Mouse (Mus musculus) limb, embryonic 12.5 days (tissue): ENCODE results near the gene Olfr294. TPM values are rescaled to one million over a fixed set of nuclear protein-coding genes. Genes with fewer than 3 reads are reported as not detected.

ENCODE experiments used
- ATAC-seq: fragments of 200-750 bp; cut with Nextera tagmentation; 2 replicates; pipeline ENCODE4 v1.8.0; 2017; ENCODE audit warnings: low read depth, moderate TSS enrichment; ENCODE audit not compliant: insufficient number of reproducible peaks, insufficient read depth, low FRiP score, low TSS enrichment
- H3K27ac ChIP-seq: fragments of 300-500 bp; sonication (generic); 2 replicates; pipeline ENCODE4 v1.5.1; 2016; ENCODE audit warnings: mild to moderate bottlenecking, moderate library complexity
- H3K27me3 ChIP-seq: fragments of 300-500 bp; sonication (generic); 2 replicates; pipeline ENCODE4 v1.6.1; 2016; ENCODE audit warnings: mild to moderate bottlenecking, moderate library complexity
- H3K36me3 ChIP-seq: fragments of 300-500 bp; sonication (generic); 2 replicates; pipeline ENCODE4 v1.6.1; 2016; ENCODE audit warnings: mild to moderate bottlenecking, moderate library complexity
- H3K4me1 ChIP-seq: fragments of 300-500 bp; sonication (generic); replicated peaks from 2 replicates; pipeline ENCODE4 v1.6.1; 2016
- H3K4me2 ChIP-seq: fragments of 300-500 bp; sonication (generic); 2 replicates; pipeline ENCODE4 v1.6.1; 2016; ENCODE audit warnings: mild to moderate bottlenecking, moderate library complexity
- H3K4me3 ChIP-seq: fragments of 300-500 bp; sonication (generic); replicated peaks from 2 replicates; pipeline ENCODE4 v1.5.1; 2016; ENCODE audit warnings: mild to moderate bottlenecking
- H3K9ac ChIP-seq: fragments of 300-500 bp; sonication (generic); replicated peaks from 2 replicates; pipeline ENCODE4 v1.6.1; 2016; ENCODE audit warnings: mild to moderate bottlenecking, moderate library complexity
- H3K9me3 ChIP-seq: fragments of 300-500 bp; sonication (generic); 2 replicates; pipeline ENCODE4 v1.6.1; 2016; ENCODE audit warnings: mild to moderate bottlenecking, moderate library complexity
- WGBS: fragments of 180-500 bp; shearing (Covaris S2); methylation state at CpG from one replicate; pipeline ENCODE4 v1.1.7; 2016; 5-methylcytosine and 5-hydroxymethylcytosine counted together
- polyA plus RNA-seq: library from polyadenylated mRNA; unstranded; fragments of >200 nt; fragmentation: Nextera tagmentation; extraction: Ambion mirVana; gene quantifications from 2 replicates; pipeline ENCODE4 v1.2.1, GENCODE M21; 2016

Olfr294 gene
- polyA plus RNA-seq, result not detected in 2 replicates

GRCm38 (mm10) chr7:86616543-86616942 lies at the start of gene Olfr294:
Olfr294 (minus strand) TSS chr7:86616643.
- no peak within 1 kb of the TSS for H3K4me3 ChIP-seq
- H3K27me3 ChIP-seq, result no peaks in the 10 kb centered on the region
- H3K4me1 ChIP-seq, result no peaks in the 10 kb centered on the region
- H3K27ac ChIP-seq, result no peak within 1 kb of the TSS
- no peak within 1 kb of the TSS for H3K9ac ChIP-seq
- no peak for ATAC-seq
- no peaks in the 10 kb centered on the region for H3K36me3 ChIP-seq
- 60% methylated on average over 2 of the region's 2 CpGs for WGBS
- H3K9me3 ChIP-seq, result no peaks in the 10 kb centered on the region
- H3K4me2 ChIP-seq, result no peak within 1 kb of the TSS

- no peak within 1 kb of the TSS for H3K9ac ChIP-seq
- H3K4me3 ChIP-seq, result no peak within 1 kb of the TSS
- no peak within 1 kb of the TSS for H3K4me2 ChIP-seq
- H3K36me3 ChIP-seq, result no peaks in the 10 kb centered on the region
- no peak for ATAC-seq
- H3K27me3 ChIP-seq, result no peaks in the 10 kb centered on the region
- H3K9me3 ChIP-seq, result no peaks in the 10 kb centered on the region
- WGBS, result 88% methylated on average over 4 of the region's 4 CpGs
- no peaks in the 10 kb centered on the region for H3K4me1 ChIP-seq
- no peak within 1 kb of the TSS for H3K27ac ChIP-seq
Measured at GRCm38 (mm10) chr7:86648761-86649160, 32.3 kb upstream of the Olfr294 start, which contains the start of gene Olfr293. Olfr293 (plus strand) TSS chr7:86649061.

- WGBS, result 81% methylated on average over 2 of the region's 2 CpGs
Measured at GRCm38 (mm10) chr7:86583562-86583961, 32.9 kb downstream of the Olfr294 start, which contains the start of gene Olfr295. Olfr295 (plus strand) TSS chr7:86583862.

More at GRCm38 (mm10) chr7:86583562-86583961, 32.9 kb downstream of the Olfr294 start, which contains the start of gene Olfr295:
- no peak for ATAC-seq
- Histone ChIP-seq H3K9ac (no peak within 1 kb of the TSS), H3K4me1 (no peaks in the 10 kb centered on the region), H3K4me2 (no peak within 1 kb of the TSS), H3K27me3 (no peaks in the 10 kb centered on the region), H3K36me3 (no peaks in the 10 kb centered on the region), H3K4me3 (no peak within 1 kb of the TSS), H3K9me3 (no peaks in the 10 kb centered on the region), H3K27ac (no peak within 1 kb of the TSS)

Other genes starting within 250 kb of the Olfr294 start
- gene Olfr305, start 249.7 kb downstream of the Olfr294 start, polyA plus RNA-seq, result not detected in 2 replicates
- not detected in 2 replicates for gene Olfr304, start 230.0 kb downstream of the Olfr294 start, polyA plus RNA-seq
- gene Olfr303, start 218.9 kb downstream of the Olfr294 start, polyA plus RNA-seq, result not detected in 2 replicates
- not detected in 2 replicates for gene Olfr301, start 212.8 kb downstream of the Olfr294 start, polyA plus RNA-seq
- not detected in 2 replicates for gene Olfr299, start 156.7 kb downstream of the Olfr294 start, polyA plus RNA-seq
- not detected in 2 replicates for gene Olfr298, start 124.2 kb downstream of the Olfr294 start, polyA plus RNA-seq
- gene Olfr297, start 96.7 kb downstream of the Olfr294 start, polyA plus RNA-seq, result not detected in 2 replicates
- gene Olfr295, start 32.8 kb downstream of the Olfr294 start, polyA plus RNA-seq, result not detected in 2 replicates
- not detected in 2 replicates for gene Olfr293, start 32.4 kb upstream of the Olfr294 start, polyA plus RNA-seq
- gene Olfr292, start 71.7 kb upstream of the Olfr294 start, polyA plus RNA-seq, result not detected in 2 replicates
- 0.15 TPM in 1 of 2 replicates, not detected in the other for gene Folh1, start 159.3 kb upstream of the Olfr294 start, polyA plus RNA-seq
- not detected in 2 replicates for gene Vmn2r77, start 178.4 kb upstream of the Olfr294 start, polyA plus RNA-seq